Mouse (Mus musculus): ENCODE measurements around the gene Ppm1m. TPM values are rescaled to one million over a fixed set of nuclear protein-coding genes. Genes with fewer than 3 reads are reported as not detected.

The Ppm1m gene
- polyA plus RNA-seq, 1 experiment from 2014 or later: 17.2 TPM

DNA sequence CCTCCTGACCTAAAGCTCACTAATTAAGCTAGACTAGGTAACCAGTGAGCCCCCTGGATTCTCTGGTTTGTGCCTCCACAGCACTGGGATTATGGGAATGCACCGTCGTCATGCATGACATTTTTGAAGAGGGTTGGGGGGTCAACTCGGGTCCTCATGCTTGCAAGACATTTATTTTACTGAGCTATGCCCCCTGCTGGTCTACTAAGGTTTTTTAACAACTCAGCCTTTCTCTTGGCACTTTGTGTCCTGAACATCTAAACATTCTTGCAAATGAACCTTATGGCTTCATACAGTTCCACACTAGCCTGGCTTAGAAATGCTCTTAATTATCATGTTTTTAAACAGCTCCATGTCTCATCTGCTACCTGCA, 31.2 kb upstream of the Ppm1m start:
- Histone ChIP-seq H3K4me1 (peaks cover 9% of the 10 kb centered on the region; the same call in 1 of the 2 replicates), H3K4me3 (no peak overlapping the region), H3K9me3 (no peaks in the 10 kb centered on the region), H3K27me3 (replicated peaks) (no peaks in the 10 kb centered on the region), H3K4me2 (no peak overlapping the region), H3K36me3 (replicated peaks) (peaks cover 23% of the 10 kb centered on the region; the same call in 1 of the 2 replicates), H3K9ac (no peak overlapping the region), H3K27ac (no peak overlapping the region)
- ATAC-seq (replicated peaks): no peak
- 59% methylated on average over 3 of the region's 3 CpGs for WGBS

DNA sequence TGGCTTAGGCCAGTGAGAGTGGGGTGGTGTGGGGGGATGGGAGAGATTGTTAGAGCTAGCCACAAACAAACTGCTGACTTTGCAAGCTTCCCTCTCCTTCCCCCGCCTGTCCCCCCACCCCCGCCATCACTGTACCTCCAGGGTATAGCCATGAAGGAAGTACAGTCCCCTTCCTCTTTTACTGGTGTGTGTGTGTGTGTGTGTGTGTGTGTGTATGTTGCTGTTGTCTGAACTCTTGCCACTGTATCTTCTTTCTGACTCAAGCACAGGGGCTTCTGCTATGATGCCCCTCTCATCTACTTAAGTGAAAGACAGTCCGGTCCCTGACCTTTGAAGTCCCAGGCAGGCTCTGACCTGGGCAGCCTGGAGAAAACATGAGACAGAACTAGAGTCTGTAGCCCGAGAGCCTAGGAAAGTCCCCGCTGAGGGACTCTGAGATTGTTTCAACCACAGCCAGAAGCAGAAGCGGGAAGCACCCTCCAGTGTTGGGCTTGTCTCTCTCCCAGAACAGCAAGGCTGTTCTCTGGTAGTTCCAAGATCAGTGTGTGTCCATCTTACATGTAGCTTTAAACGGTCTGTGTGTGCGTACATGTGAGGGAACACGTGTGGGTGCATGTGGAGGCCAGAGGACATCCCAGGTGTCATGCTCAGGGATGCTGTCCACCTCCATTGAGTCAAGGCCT, 30.6 kb upstream of the Ppm1m start:
- H3K9me3 ChIP-seq: no peaks in the 10 kb centered on the region
- H3K27ac ChIP-seq: no peak overlapping the region
- H3K4me2 ChIP-seq: no peak overlapping the region
- H3K4me1 ChIP-seq: peaks cover 11% of the 10 kb centered on the region; the same call in 1 of the 2 replicates
- H3K9ac ChIP-seq: no peak overlapping the region
- peaks cover 17% of the 10 kb centered on the region; the same call in 1 of the 2 replicates for H3K36me3 ChIP-seq (replicated peaks)
- no peak overlapping the region for H3K4me3 ChIP-seq
- no peaks in the 10 kb centered on the region for H3K27me3 ChIP-seq (replicated peaks)
- no peak for ATAC-seq (replicated peaks)
- WGBS: 85% methylated on average over 9 of the region's 9 CpGs

DNA sequence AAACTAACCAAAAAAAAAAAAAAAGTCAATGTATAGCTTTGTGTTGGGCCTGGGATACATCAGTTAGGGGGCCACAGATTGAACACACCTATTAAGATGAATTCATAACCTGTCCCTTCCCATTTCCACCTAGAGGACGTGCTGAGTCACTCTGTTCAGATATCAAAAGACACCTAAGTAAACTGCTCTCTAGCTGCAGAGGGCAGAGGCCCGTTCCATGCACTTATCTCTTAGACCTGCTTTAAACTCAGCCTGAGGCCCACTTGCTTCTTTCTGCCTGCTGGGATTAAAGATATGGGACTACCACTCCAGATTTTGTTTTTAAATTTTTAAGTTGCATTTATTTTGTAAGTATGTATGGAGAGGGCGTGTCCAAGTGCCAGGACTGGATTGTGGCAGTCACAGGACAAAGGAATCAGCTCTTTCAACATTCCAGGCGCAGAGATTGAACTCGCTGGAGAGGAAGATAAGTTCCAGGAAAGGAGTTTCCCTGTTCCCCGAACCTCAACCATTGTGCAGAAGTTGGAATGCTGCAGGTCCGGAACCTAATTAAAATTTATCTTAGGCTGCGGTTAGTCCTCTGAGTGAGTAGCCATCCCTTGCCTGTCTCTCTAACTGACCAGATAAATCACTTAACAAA, 28.4 kb upstream of the Ppm1m start:
- peaks cover 11% of the 10 kb centered on the region; the same call in 1 of the 2 replicates for H3K4me1 ChIP-seq
- no peaks in the 10 kb centered on the region for H3K36me3 ChIP-seq (replicated peaks)
- H3K27me3 ChIP-seq (replicated peaks): no peaks in the 10 kb centered on the region
- no peak overlapping the region for H3K4me3 ChIP-seq
- WGBS: 73% methylated on average over 8 of the region's 8 CpGs
- H3K27ac ChIP-seq: no peak overlapping the region
- no peak overlapping the region for H3K4me2 ChIP-seq
- ATAC-seq (replicated peaks): no peak
- H3K9me3 ChIP-seq: no peaks in the 10 kb centered on the region
- no peak overlapping the region for H3K9ac ChIP-seq

DNA sequence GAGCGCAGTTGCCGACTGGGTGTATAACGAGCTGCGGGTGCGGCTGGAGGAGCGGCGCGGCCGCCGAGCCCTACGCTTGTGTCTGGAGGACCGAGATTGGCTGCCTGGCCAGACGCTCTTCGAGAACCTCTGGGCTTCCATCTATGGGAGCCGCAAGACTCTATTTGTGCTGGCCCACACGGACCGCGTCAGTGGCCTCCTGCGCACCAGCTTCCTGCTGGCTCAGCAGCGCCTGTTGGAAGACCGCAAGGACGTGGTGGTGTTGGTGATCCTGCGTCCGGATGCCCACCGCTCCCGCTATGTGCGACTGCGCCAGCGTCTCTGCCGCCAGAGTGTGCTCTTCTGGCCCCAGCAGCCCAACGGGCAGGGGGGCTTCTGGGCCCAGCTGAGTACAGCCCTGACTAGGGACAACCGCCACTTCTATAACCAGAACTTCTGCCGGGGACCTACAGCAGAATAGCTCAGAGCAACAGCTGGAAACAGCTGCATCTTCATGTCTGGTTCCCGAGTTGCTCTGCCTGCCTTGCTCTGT, 26.7 kb upstream of the Ppm1m start:
- peak; percentile 79 for ATAC-seq (replicated peaks)
- Histone ChIP-seq H3K27ac (peak overlapping the region; percentile 64), H3K4me1 (peaks cover 11% of the 10 kb centered on the region; the same call in 1 of the 2 replicates), H3K4me2 (peak overlapping the region; percentile 74), H3K9ac (peak overlapping the region; percentile 26; the same call in 1 of the 2 replicates), H3K9me3 (no peaks in the 10 kb centered on the region), H3K36me3 (replicated peaks) (no peaks in the 10 kb centered on the region), H3K27me3 (replicated peaks) (no peaks in the 10 kb centered on the region), H3K4me3 (peak overlapping the region; percentile 41)
- WGBS: 7% methylated on average over 34 of the region's 34 CpGs

DNA sequence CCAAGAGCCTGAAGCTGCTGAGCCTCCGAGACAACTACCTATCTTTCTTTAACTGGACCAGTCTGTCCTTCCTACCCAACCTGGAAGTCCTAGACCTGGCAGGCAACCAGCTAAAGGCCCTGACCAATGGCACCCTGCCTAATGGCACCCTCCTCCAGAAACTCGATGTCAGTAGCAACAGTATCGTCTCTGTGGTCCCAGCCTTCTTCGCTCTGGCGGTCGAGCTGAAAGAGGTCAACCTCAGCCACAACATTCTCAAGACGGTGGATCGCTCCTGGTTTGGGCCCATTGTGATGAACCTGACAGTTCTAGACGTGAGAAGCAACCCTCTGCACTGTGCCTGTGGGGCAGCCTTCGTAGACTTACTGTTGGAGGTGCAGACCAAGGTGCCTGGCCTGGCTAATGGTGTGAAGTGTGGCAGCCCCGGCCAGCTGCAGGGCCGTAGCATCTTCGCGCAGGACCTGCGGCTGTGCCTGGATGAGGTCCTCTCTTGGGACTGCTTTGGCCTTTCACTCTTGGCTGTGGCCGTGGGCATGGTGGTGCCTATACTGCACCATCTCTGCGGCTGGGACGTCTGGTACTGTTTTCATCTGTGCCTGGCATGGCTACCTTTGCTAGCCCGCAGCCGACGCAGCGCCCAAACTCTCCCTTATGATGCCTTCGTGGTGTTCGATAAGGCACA, 26.1 kb upstream of the Ppm1m start:
- peaks cover 11% of the 10 kb centered on the region; the same call in 1 of the 2 replicates for H3K4me1 ChIP-seq
- 58% methylated on average over 24 of the region's 24 CpGs for WGBS
- no peaks in the 10 kb centered on the region for H3K27me3 ChIP-seq (replicated peaks)
- H3K4me2 ChIP-seq: peak overlapping the region; percentile 74
- H3K9ac ChIP-seq: peak overlapping the region; percentile 26; the same call in 1 of the 2 replicates
- H3K27ac ChIP-seq: peak overlapping the region; percentile 64; the same call in 1 of the 2 replicates
- ATAC-seq (replicated peaks): peak; percentile 51; the same call in 1 of the 2 replicates
- peak overlapping the region; percentile 41 for H3K4me3 ChIP-seq
- H3K36me3 ChIP-seq (replicated peaks): no peaks in the 10 kb centered on the region
- H3K9me3 ChIP-seq: no peaks in the 10 kb centered on the region

DNA sequence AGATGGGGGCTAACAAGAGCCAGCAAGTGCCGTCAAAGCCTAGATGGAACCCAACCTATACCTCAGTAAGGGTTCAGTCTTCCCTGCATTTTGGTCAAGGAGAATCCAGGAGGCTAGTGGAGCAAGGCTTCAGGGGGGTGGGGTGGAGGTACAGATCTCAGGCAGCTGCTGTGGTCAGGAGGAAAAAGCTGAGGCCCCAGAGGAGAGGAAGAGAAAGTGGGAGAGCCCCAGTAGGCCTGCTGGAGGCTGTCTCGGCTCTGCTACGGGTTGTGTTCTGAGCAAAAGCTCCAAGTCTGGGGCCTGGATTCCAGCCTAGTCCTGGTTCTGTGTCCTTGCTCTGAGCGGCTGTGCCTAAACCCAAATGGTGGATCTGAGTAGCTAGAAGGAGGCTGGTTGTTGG, 23.4 kb upstream of the Ppm1m start:
- Histone ChIP-seq H3K27ac (no peak overlapping the region), H3K4me3 (no peak overlapping the region), H3K4me1 (peaks cover 11% of the 10 kb centered on the region; the same call in 1 of the 2 replicates), H3K27me3 (replicated peaks) (no peaks in the 10 kb centered on the region), H3K36me3 (replicated peaks) (no peaks in the 10 kb centered on the region), H3K9me3 (no peaks in the 10 kb centered on the region), H3K4me2 (no peak overlapping the region), H3K9ac (no peak overlapping the region)
- no peak for ATAC-seq (replicated peaks)
- 87% methylated on average over 4 of the region's 4 CpGs for WGBS

DNA sequence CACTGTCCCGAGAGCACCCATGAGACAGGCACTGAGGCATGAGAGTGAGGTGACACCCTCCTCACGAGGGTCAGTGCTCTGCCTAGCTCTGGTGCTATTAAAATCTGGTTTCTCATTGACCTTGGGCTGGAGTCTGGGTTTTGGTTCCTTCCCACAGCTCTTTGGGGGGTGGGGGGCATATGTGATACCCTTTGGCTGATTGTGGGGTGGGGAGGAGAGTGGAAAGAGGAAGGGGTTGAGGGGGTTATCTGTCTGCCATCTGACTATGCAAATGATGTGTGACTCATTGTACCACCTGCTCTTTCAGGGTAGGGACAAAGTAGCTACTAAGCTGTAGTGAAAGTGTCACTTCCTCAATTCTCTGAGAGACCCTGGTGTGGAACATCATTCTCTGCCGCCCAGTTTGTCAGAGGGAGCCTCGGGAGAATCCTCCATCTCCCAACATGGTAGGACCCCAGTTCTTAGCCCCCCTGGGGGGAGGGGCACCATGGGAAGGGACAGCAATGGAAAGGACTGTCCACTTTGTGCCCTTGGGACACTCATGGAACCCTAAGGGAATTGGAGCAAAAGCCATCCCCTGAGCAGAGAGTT, 22.8 kb upstream of the Ppm1m start, which contains the start of gene Tlr9:
Gene Tlr9, plus strand, starts transcription at position 338 of the 591 bp plus-strand sequence.
- no peak for ATAC-seq (replicated peaks)
- H3K27ac ChIP-seq: no peak within 1 kb of the TSS
- H3K27me3 ChIP-seq (replicated peaks): no peaks in the 10 kb centered on the region
- H3K36me3 ChIP-seq (replicated peaks): no peaks in the 10 kb centered on the region
- 82% methylated on average over 4 of the region's 4 CpGs for whole genome bisulfite sequencing
- no peak within 1 kb of the TSS for H3K9ac ChIP-seq
- no peak within 1 kb of the TSS for H3K4me2 ChIP-seq
- peaks cover 11% of the 10 kb centered on the region; the same call in 1 of the 2 replicates for H3K4me1 ChIP-seq
- no peak within 1 kb of the TSS for H3K4me3 ChIP-seq
- no peaks in the 10 kb centered on the region for H3K9me3 ChIP-seq

DNA sequence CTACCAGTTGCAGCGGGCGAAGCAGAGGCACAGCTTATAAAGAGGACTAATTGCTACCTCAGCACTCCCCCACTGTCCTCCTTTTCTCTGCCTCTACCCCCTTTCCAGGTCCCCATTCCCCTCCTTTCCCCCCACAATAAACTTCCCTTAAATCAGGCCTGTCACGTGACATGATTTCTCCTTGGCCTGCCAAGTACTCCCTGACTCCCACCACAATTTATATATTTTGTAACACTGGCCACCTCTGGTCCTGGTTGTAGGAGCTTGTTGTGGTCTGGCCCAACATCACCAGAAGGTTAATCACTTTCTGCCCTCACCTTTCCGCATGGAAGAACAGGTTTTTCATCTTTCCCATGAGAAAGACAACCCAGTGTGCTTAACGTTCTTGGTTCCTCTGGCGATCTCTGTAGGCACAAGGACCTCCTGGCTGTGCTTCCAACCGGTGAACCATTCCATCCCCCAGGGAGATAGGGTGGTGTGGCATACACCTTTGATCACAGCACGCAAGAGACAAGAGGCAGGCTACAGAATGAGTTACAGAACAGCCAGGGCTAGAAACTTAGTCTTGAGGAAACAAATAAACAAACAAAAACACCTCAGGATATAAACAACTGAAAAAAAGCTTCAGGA, 21.5 kb upstream of the Ppm1m start:
- no peaks in the 10 kb centered on the region for H3K27me3 ChIP-seq (replicated peaks)
- H3K36me3 ChIP-seq (replicated peaks): no peaks in the 10 kb centered on the region
- no peaks in the 10 kb centered on the region for H3K9me3 ChIP-seq
- H3K4me3 ChIP-seq: no peak overlapping the region
- WGBS: 69% methylated on average over 8 of the region's 8 CpGs
- H3K9ac ChIP-seq: no peak overlapping the region
- H3K4me2 ChIP-seq: no peak overlapping the region
- ATAC-seq (replicated peaks): no peak
- peaks cover 5% of the 10 kb centered on the region; the same call in 1 of the 2 replicates for H3K4me1 ChIP-seq
- no peak overlapping the region for H3K27ac ChIP-seq

DNA sequence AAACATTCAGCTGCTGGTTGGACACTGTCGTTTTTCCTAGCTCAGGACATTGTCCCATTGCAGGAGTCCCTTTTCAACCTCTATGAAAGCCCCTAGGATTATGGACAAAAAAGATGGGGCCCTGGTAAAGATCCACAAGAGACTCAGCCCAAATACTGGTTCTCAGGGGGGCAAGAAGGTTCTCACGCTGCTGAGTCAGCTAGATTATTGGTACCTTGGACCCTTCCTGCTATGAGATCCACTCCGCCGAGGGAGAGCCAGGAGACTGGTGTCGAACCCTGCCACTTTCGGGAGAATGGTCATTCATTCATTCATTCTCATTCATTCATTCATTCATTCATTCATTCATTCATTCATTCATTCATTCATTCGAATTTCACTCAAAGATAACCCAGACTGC, 17.4 kb upstream of the Ppm1m start:
- Histone ChIP-seq H3K27ac (no peak overlapping the region), H3K4me2 (no peak overlapping the region), H3K9me3 (no peaks in the 10 kb centered on the region), H3K36me3 (replicated peaks) (peaks cover 21% of the 10 kb centered on the region), H3K4me1 (peaks cover 3% of the 10 kb centered on the region; the same call in 1 of the 2 replicates), H3K4me3 (no peak overlapping the region), H3K9ac (no peak overlapping the region), H3K27me3 (replicated peaks) (no peaks in the 10 kb centered on the region)
- ATAC-seq (replicated peaks): no peak
- 89% methylated on average over 7 of the region's 7 CpGs for WGBS

DNA sequence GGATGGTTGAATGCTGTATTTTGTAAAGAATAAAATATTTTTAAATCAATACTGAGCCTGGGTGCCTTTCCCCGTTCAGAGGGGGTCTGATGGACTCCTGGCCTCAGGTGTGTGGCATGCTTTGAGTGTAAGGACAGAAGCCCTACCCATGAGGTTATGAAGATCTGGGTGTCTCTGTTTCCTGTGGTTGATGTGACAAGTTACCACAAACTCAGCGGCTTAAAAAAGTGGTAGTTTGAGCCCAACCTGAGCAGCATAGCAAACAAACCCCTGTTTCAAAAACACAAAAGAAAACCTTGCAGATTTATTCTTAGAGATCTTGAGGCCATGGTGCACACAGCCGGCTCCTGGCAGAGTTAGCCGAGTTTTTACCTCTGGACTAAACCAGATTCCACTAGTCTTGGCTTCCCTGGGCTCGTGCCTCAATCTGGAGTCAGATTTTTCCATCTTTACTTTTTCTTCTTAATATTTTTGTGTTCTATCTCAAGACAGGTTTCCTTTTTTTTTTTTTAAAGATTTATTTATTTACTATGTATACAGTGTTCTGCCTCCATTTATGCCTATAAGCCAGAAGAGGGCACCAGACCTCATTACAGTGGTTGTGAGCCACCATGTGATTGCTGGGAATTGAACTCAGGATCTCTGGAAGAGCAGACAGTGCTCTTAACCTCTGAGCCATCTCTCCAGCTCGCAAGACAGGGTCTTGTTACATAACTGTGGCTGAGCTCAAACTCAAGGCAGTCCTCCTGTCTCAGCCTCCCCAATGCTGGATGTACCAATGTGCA, 16.0 kb upstream of the Ppm1m start:
- Histone ChIP-seq H3K4me3 (no peak overlapping the region), H3K4me2 (no peak overlapping the region), H3K27ac (no peak overlapping the region), H3K9ac (no peak overlapping the region), H3K27me3 (replicated peaks) (no peaks in the 10 kb centered on the region), H3K9me3 (no peaks in the 10 kb centered on the region), H3K4me1 (peaks cover 13% of the 10 kb centered on the region), H3K36me3 (replicated peaks) (peaks cover 21% of the 10 kb centered on the region)
- 88% methylated on average over 6 of the region's 6 CpGs for WGBS
- no peak for ATAC-seq (replicated peaks)

DNA sequence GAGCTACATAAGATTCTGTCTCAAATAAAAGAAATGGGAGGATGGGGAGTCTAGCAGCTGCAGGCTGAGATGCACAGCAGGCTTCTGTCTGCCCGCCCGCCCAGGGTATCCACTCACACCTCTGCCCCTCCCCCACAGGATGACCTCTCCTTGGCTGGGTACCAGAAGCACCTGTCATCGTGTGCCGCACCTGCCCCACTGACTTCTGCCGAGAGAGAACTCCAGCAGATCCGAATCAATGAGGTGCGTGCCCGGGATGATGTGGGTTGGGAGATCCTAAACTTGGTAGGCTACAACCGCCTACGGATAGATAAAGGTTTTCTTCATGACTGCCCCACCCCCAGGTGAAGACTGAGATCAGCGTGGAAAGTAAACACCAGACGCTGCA, 13.0 kb upstream of the Ppm1m start:
- Histone ChIP-seq H3K4me1 (peaks cover 13% of the 10 kb centered on the region), H3K27me3 (replicated peaks) (no peaks in the 10 kb centered on the region), H3K9me3 (no peaks in the 10 kb centered on the region), H3K9ac (no peak overlapping the region), H3K27ac (no peak overlapping the region), H3K4me3 (no peak overlapping the region), H3K4me2 (no peak overlapping the region), H3K36me3 (replicated peaks) (peaks cover 21% of the 10 kb centered on the region)
- ATAC-seq (replicated peaks): no peak
- 87% methylated on average over 12 of the region's 12 CpGs for WGBS

Data from midbrain, embryonic 15.5 days (tissue).